Mouse (Mus musculus): ENCODE results near the gene Arl14.
"Not testable (repeated sequence)": the region's sequence is repeated elsewhere in the genome, so short reads cannot be mapped to it uniquely, and the experiment has no call there.

Gene Arl14

GRCm38 (mm10) chr3:69238141-69238851 is 16.1 kb downstream of the Arl14 start:
- CTCF ChIA-PET = interaction anchor here (0.5 to 1.6 kb wide), 36 partner anchors 10 to 765 kb away, joined by 3 to 11 read pairs (median 3); partner anchors contain the start of gene Ppm1l (in 1 of the 4)
- POLR2A ChIA-PET = interaction anchor here in 3 of 4 experiments (0.7 to 0.8 kb wide), 4 partner anchors 78 to 483 kb away, joined by 3 to 5 read pairs (median 3); partner anchors contain the start of gene Ppm1l (in 1 of the 3)

GRCm38 (mm10) chr3:69239246-69239645 is 17.0 kb downstream of the Arl14 start:
- POLR2A ChIA-PET = interaction anchor here in 3 of 4 experiments (0.7 to 1.6 kb wide), 4 partner anchors 125 to 482 kb away, joined by 3 to 5 read pairs (median 3); no protein-coding TSS in a partner anchor
- CTCF ChIA-PET = interaction anchor here (0.6 to 1.5 kb wide), 22 partner anchors 11 to 764 kb away, joined by 3 to 11 read pairs (median 4); no protein-coding TSS in a partner anchor

- ChIA-PET POLR2A (no interaction called here), CTCF (interaction anchor here in 2 of 4 experiments (0.5 to 1.1 kb wide), 3 partner anchors 32 to 727 kb away, joined by 3 to 4 read pairs (median 3); no protein-coding TSS in a partner anchor)
Measured at GRCm38 (mm10) chr3:69241020-69241419, 18.8 kb downstream of the Arl14 start.

GRCm38 (mm10) chr3:69253096-69253866 is 31.1 kb downstream of the Arl14 start:
- ChIA-PET CTCF (interaction anchor here in 2 of 4 experiments (0.6 to 1.2 kb wide), 3 partner anchors 14 to 229 kb away, joined by 4 to 7 read pairs (median 4); no protein-coding TSS in a partner anchor), POLR2A (interaction anchor here in 3 of 4 experiments (0.6 to 1.7 kb wide), 6 partner anchors 10 to 474 kb away, joined by 3 to 4 read pairs (median 3); no protein-coding TSS in a partner anchor)

GRCm38 (mm10) chr3:69254676-69255075 is 32.5 kb downstream of the Arl14 start:
- POLR2A ChIA-PET = no interaction called here

GRCm38 (mm10) chr3:69257049-69257699 is 35.0 kb downstream of the Arl14 start:
- POLR2A ChIA-PET = interaction anchor here in 1 of 4 experiments (0.6 kb wide), 1 partner anchor 17 kb away, joined by 3 read pairs; no protein-coding TSS in a partner anchor
- CTCF ChIA-PET = interaction anchor here (0.6 to 1.2 kb wide), 12 partner anchors 18 to 331 kb away, joined by 3 to 5 read pairs (median 4); no protein-coding TSS in a partner anchor

More at GRCm38 (mm10) chr3:69254676-69255075, 32.5 kb downstream of the Arl14 start:
- CTCF ChIA-PET = no interaction called here

GRCm38 (mm10) chr3:69263010-69263643 is 40.9 kb downstream of the Arl14 start:
- POLR2A ChIA-PET = interaction anchor here in 1 of 4 experiments (0.6 kb wide), 1 partner anchor 29 kb away, joined by 3 read pairs; no protein-coding TSS in a partner anchor
- CTCF ChIA-PET = interaction anchor here in 1 of 4 experiments (1.3 kb wide), 1 partner anchor 21 kb away, joined by 3 read pairs; no protein-coding TSS in a partner anchor

GRCm38 (mm10) chr3:69264299-69264698 is 42.1 kb downstream of the Arl14 start:
- POLR2A ChIA-PET = not testable (repeated sequence)
- CTCF ChIA-PET = interaction anchor here in 1 of 4 experiments (1.3 kb wide), 1 partner anchor 20 kb away, joined by 3 read pairs; no protein-coding TSS in a partner anchor

GRCm38 (mm10) chr3:69271812-69272211 is 49.6 kb downstream of the Arl14 start:
- CTCF ChIA-PET = interaction anchor here in 1 of 4 experiments (0.6 kb wide), 1 partner anchor 11 kb away, joined by 3 read pairs; no protein-coding TSS in a partner anchor
- POLR2A ChIA-PET = interaction anchor here in 1 of 4 experiments (0.7 kb wide), 1 partner anchor 18 kb away, joined by 3 read pairs; no protein-coding TSS in a partner anchor

Data from embryonic stem cell, embryonic (primary cell).